Mouse (Mus musculus) heart, embryonic 14.5 days (tissue): ENCODE measurements around the gene Ppp4r4. TPM values are rescaled to one million over a fixed set of nuclear protein-coding genes. Genes with fewer than 3 reads are reported as not detected.

Source experiments
- ATAC-seq: fragments of 200-750 bp; cut with Nextera tagmentation; 2 replicates; pipeline ENCODE4 v1.8.0; 2017; ENCODE audit warnings: low read depth, moderate TSS enrichment; ENCODE audit not compliant: insufficient number of reproducible peaks, insufficient read depth, low FRiP score
- H3K27ac ChIP-seq, 2 experiments: fragments of 200-500 bp in 1 of 2; fragments of 300-500 bp in 1 of 2; sonication (generic) in 1 of 2; replicated peaks in 1 of 2; 2 replicates each; pipeline ENCODE4 v1.5.1; 2012 to 2014; ENCODE audit warnings: low read depth in 2 of 2, low read length in 2 of 2, control low read depth in 1 of 2, mild to moderate bottlenecking in 1 of 2, mixed read lengths in 1 of 2; ENCODE audit not compliant: control insufficient read depth in 1 of 2, insufficient read depth in 1 of 2
- H3K27me3 ChIP-seq: fragments of 300-500 bp; sonication (generic); 2 replicates; pipeline ENCODE4 v1.6.1; 2014; ENCODE audit warnings: mild to moderate bottlenecking, low read length, control low read depth; ENCODE audit not compliant: control insufficient read depth, insufficient read depth
- H3K36me3 ChIP-seq: fragments of 300-500 bp; sonication (generic); 2 replicates; pipeline ENCODE4 v1.6.1; 2014; ENCODE audit warnings: mild to moderate bottlenecking, control low read depth, low read length, mixed read lengths; ENCODE audit not compliant: control insufficient read depth, insufficient read depth
- H3K4me1 ChIP-seq, 2 experiments: fragments of 200-500 bp in 1 of 2; fragments of 300-500 bp in 1 of 2; sonication (generic) in 1 of 2; 2 replicates each; pipeline ENCODE4 v1.6.1; 2012 to 2014; ENCODE audit warnings: low read length in 2 of 2, control low read depth in 1 of 2, mixed read lengths in 1 of 2; ENCODE audit not compliant: control insufficient read depth in 2 of 2, insufficient read depth in 2 of 2
- H3K4me2 ChIP-seq: fragments of 300-500 bp; sonication (generic); 2 replicates; pipeline ENCODE4 v1.6.1; 2014; ENCODE audit warnings: mild to moderate bottlenecking, low read length
- H3K4me3 ChIP-seq, 2 experiments: fragments of 200-500 bp in 1 of 2; fragments of 300-500 bp in 1 of 2; sonication (generic) in 1 of 2; 2 replicates each; pipeline ENCODE4 v1.5.1; 2012 to 2014; ENCODE audit warnings: low read length in 2 of 2, mild to moderate bottlenecking in 2 of 2, control low read depth in 1 of 2, low read depth in 1 of 2, moderate library complexity in 1 of 2; ENCODE audit not compliant: control insufficient read depth in 1 of 2, insufficient read depth in 1 of 2
- H3K9ac ChIP-seq: fragments of 300-500 bp; sonication (generic); 2 replicates; pipeline ENCODE4 v1.6.1; 2014; ENCODE audit warnings: mild to moderate bottlenecking, low read length
- H3K9me3 ChIP-seq: fragments of 300-500 bp; sonication (generic); 2 replicates; pipeline ENCODE4 v1.6.1; 2016; ENCODE audit warnings: low read length, control low read depth; ENCODE audit not compliant: control insufficient read depth
- WGBS: fragments of 180-500 bp; shearing (Covaris S2); extraction: QIAGEN DNeasy Blood & Tissue Kit; methylation state at CpG from one replicate; pipeline ENCODE4 v1.1.7; 2014; 5-methylcytosine and 5-hydroxymethylcytosine counted together
- polyA plus RNA-seq: library from polyadenylated mRNA; unstranded; fragments of >200 nt; fragmentation: Nextera tagmentation; extraction: Ambion mirVana; gene quantifications from 2 replicates; pipeline ENCODE4 v1.2.1, GENCODE M21; 2014

Gene Ppp4r4
- polyA plus RNA-seq, 1 experiment from 2014 or later = 0.26 TPM

- Histone ChIP-seq H3K4me1 (no peaks in the 10 kb centered on the region), H3K27me3 (no peaks in the 10 kb centered on the region), H3K4me2 (no peak overlapping the region), H3K36me3 (no peaks in the 10 kb centered on the region), H3K9me3 (no peaks in the 10 kb centered on the region), H3K4me3 (no peak overlapping the region), H3K9ac (no peak overlapping the region), H3K27ac (no peak overlapping the region)
- WGBS = 31% methylated on average over 2 of the region's 2 CpGs
- no peak for ATAC-seq
These were observed 20.5 kb upstream of the Ppp4r4 start for GRCm38 (mm10) chr12:103511586-103511985.

- no peak overlapping the region for H3K27ac ChIP-seq
- no peaks in the 10 kb centered on the region for H3K27me3 ChIP-seq
- no peak overlapping the region for H3K4me2 ChIP-seq
- ATAC-seq = no peak
- H3K9me3 ChIP-seq = no peaks in the 10 kb centered on the region
- WGBS = 50% methylated on average over 2 of the region's 2 CpGs
- H3K9ac ChIP-seq = no peak overlapping the region
- H3K36me3 ChIP-seq = no peaks in the 10 kb centered on the region
- no peak overlapping the region for H3K4me3 ChIP-seq
- H3K4me1 ChIP-seq = no peaks in the 10 kb centered on the region
These were observed 19.0 kb upstream of the Ppp4r4 start for GRCm38 (mm10) chr12:103513039-103513438.

- no peak overlapping the region for H3K9ac ChIP-seq
- H3K27ac ChIP-seq = no peak overlapping the region
- no peaks in the 10 kb centered on the region for H3K4me1 ChIP-seq
- no peak overlapping the region for H3K4me3 ChIP-seq
- ATAC-seq = no peak; the same call in 1 of the 2 replicates
- no peak overlapping the region for H3K4me2 ChIP-seq
- WGBS = 52% methylated on average over 4 of the region's 4 CpGs
- no peaks in the 10 kb centered on the region for H3K27me3 ChIP-seq
- no peaks in the 10 kb centered on the region for H3K36me3 ChIP-seq
- no peaks in the 10 kb centered on the region for H3K9me3 ChIP-seq
These were observed 18.6 kb upstream of the Ppp4r4 start for GRCm38 (mm10) chr12:103513451-103513871.

- Histone ChIP-seq H3K36me3 (no peaks in the 10 kb centered on the region), H3K27me3 (no peaks in the 10 kb centered on the region), H3K4me3 (no peak overlapping the region), H3K9me3 (no peaks in the 10 kb centered on the region), H3K9ac (no peak overlapping the region), H3K4me1 (no peaks in the 10 kb centered on the region), H3K27ac (no peak overlapping the region), H3K4me2 (no peak overlapping the region)
- 67% methylated on average over 3 of the region's 3 CpGs for WGBS
- no peak for ATAC-seq
These were observed 17.7 kb upstream of the Ppp4r4 start for GRCm38 (mm10) chr12:103514354-103514753.

GRCm38 (mm10) chr12:103515638-103516037 is 16.4 kb upstream of the Ppp4r4 start:
- Histone ChIP-seq H3K27ac (no peak overlapping the region), H3K4me2 (no peak overlapping the region), H3K27me3 (no peaks in the 10 kb centered on the region), H3K4me1 (no peaks in the 10 kb centered on the region), H3K9ac (no peak overlapping the region), H3K9me3 (no peaks in the 10 kb centered on the region), H3K4me3 (no peak overlapping the region), H3K36me3 (no peaks in the 10 kb centered on the region)
- ATAC-seq = no peak
- 40% methylated on average over 4 of the region's 4 CpGs for WGBS

GRCm38 (mm10) chr12:103518640-103519039 is 13.4 kb upstream of the Ppp4r4 start:
- no peak overlapping the region for H3K4me3 ChIP-seq
- H3K9ac ChIP-seq = no peak overlapping the region
- H3K27me3 ChIP-seq = no peaks in the 10 kb centered on the region
- no peak for ATAC-seq
- no peaks in the 10 kb centered on the region for H3K36me3 ChIP-seq
- H3K9me3 ChIP-seq = no peaks in the 10 kb centered on the region
- no peak overlapping the region for H3K4me2 ChIP-seq
- no peak overlapping the region for H3K27ac ChIP-seq
- 86% methylated on average over 6 of the region's 6 CpGs for WGBS
- H3K4me1 ChIP-seq = no peaks in the 10 kb centered on the region

GRCm38 (mm10) chr12:103530596-103530995 is 1.5 kb upstream of the Ppp4r4 start:
- H3K9me3 ChIP-seq = no peaks in the 10 kb centered on the region
- 60% methylated on average over 2 of the region's 2 CpGs for WGBS
- no peak for ATAC-seq
- no peaks in the 10 kb centered on the region for H3K36me3 ChIP-seq
- H3K4me3 ChIP-seq = no peak overlapping the region
- no peak overlapping the region for H3K4me2 ChIP-seq
- peaks cover 2 to 6% of the 10 kb centered on the region in 2 experiments; a peak in 1 of 4 replicates for H3K4me1 ChIP-seq
- H3K27ac ChIP-seq = no peak overlapping the region
- H3K27me3 ChIP-seq = peaks cover 22% of the 10 kb centered on the region
- no peak overlapping the region for H3K9ac ChIP-seq

- peak overlapping the region; percentile 65 to 68 for H3K4me3 ChIP-seq
- H3K4me1 ChIP-seq = peaks cover 2 to 6% of the 10 kb centered on the region in 2 experiments; a peak in 1 of 4 replicates
- WGBS = 2% methylated on average over 35 of the region's 44 CpGs
- peak overlapping the region; percentile 74 for H3K9ac ChIP-seq
- peak; percentile 27; the same call in 1 of the 2 replicates for ATAC-seq
- H3K27ac ChIP-seq = no peak overlapping the region
- no peaks in the 10 kb centered on the region for H3K9me3 ChIP-seq
- H3K4me2 ChIP-seq = peak overlapping the region; percentile 99
- H3K36me3 ChIP-seq = no peaks in the 10 kb centered on the region
- H3K27me3 ChIP-seq = peaks cover 22% of the 10 kb centered on the region
These were observed 739 bp downstream of the Ppp4r4 start for GRCm38 (mm10) chr12:103532649-103533395.
